ENCODE assay signal across 1 mouse cellular context in genomic region chr19:61244721-61245436, GRCm38 (mm10).
TF ChIP-seq lines count a peak whose summit lies in the region.

No protein-coding gene starts in this region.

TF ChIP-seq in MEL, 35 proteins besides CTCF, POLR2A, EP300 and RAD21 (continued from another document):
- 0 out of 2 replicates have a peak, but pooled peaks have one; percentile 5 for TF ChIP-seq NRF1 (IDR thresholded peaks at IDR 0.05; ENCODE audit: insufficient read depth, low read depth, low read length, poor library complexity, severe bottlenecking)
- peak; percentile 81 for TF ChIP-seq SIN3A (IDR thresholded peaks at IDR 0.05; ENCODE audit: low read length)
- peak; percentile 81 for TF ChIP-seq MYB (IDR thresholded peaks at IDR 0.05; ENCODE audit: low read depth, low read length)
- TF ChIP-seq NELFE (IDR thresholded peaks at IDR 0.05; ENCODE audit: low read depth, low read length): peak; percentile 78
- no peak; the same call in 1 of the 2 replicates for TF ChIP-seq POLR2AphosphoS2 (IDR thresholded peaks at IDR 0.05; ENCODE audit: low read length)
- TF ChIP-seq MAZ (IDR thresholded peaks at IDR 0.05; ENCODE audit: low read depth, low read length): peak; percentile 87; the same call in 1 of the 2 replicates
- TF ChIP-seq ZC3H11A (IDR thresholded peaks at IDR 0.05; ENCODE audit: low read depth, low read length): no peak; the same call in 1 of the 2 replicates
- peak; percentile 88 for TF ChIP-seq GATA1 (IDR thresholded peaks at IDR 0.05; ENCODE audit: low read depth, low read length)
- TF ChIP-seq POLR2AphosphoS5 (IDR thresholded peaks at IDR 0.05; ENCODE audit: borderline replicate concordance, low read depth, low read length): no peak; the same call in 1 of the 2 replicates
- TF ChIP-seq MEF2A (IDR thresholded peaks at IDR 0.05; ENCODE audit: extremely low read depth, insufficient replicate concordance, low read depth, low read length, poor library complexity, severe bottlenecking): no peak
- TF ChIP-seq ETS1 (IDR thresholded peaks at IDR 0.05; ENCODE audit: low read depth, low read length): peak; percentile 82
- no peak; the same call in 1 of the 2 replicates for TF ChIP-seq BHLHE40 (IDR thresholded peaks at IDR 0.05; ENCODE audit: borderline replicate concordance, low read depth, low read length)
- no peak for TF ChIP-seq E2F4 (IDR thresholded peaks at IDR 0.05; ENCODE audit: borderline replicate concordance, low read depth, low read length)
- peak; percentile 86 for TF ChIP-seq ELF1 (IDR thresholded peaks at IDR 0.05; ENCODE audit: low read depth, low read length)
- TF ChIP-seq KAT2A (conservative IDR thresholded peaks at IDR 0.05; ENCODE audit: low read depth, low read length): no peak
- peak; percentile 78 for TF ChIP-seq TCF12 (IDR thresholded peaks at IDR 0.05; ENCODE audit: low read depth, low read length)
- no peak for TF ChIP-seq ZMIZ1 (IDR thresholded peaks at IDR 0.05; ENCODE audit: low read depth, low read length)
- no peak for TF ChIP-seq ZKSCAN1 (IDR thresholded peaks at IDR 0.05; ENCODE audit: low read depth, low read length)
- no peak for TF ChIP-seq CHD1 (IDR thresholded peaks at IDR 0.05; ENCODE audit: low read depth, low read length)
- TF ChIP-seq TAL1 (IDR thresholded peaks at IDR 0.05; ENCODE audit: low read length): peak; percentile 60
- TF ChIP-seq SMC3 (IDR thresholded peaks at IDR 0.05; ENCODE audit: low read depth, low read length): no peak
- peak; percentile 78 for TF ChIP-seq RCOR1 (IDR thresholded peaks at IDR 0.05; ENCODE audit: low read depth, low read length)
- 0 out of 2 replicates have a peak, but pooled peaks have one; percentile 28 for TF ChIP-seq UBTF (IDR thresholded peaks at IDR 0.05; ENCODE audit: borderline replicate concordance, insufficient read depth, low read depth, low read length)
- peak; percentile 60 for TF ChIP-seq HCFC1 (IDR thresholded peaks at IDR 0.05; ENCODE audit: low read depth, low read length)
- TF ChIP-seq JUND (IDR thresholded peaks at IDR 0.05; ENCODE audit: low read depth, low read length): peak; percentile 89
- TF ChIP-seq GABPA (IDR thresholded peaks at IDR 0.05; ENCODE audit: low read depth, low read length): no peak
- peak; percentile 62 for TF ChIP-seq MXI1 (IDR thresholded peaks at IDR 0.05; ENCODE audit: low read depth, low read length)
- no peak for TF ChIP-seq ZNF384 (IDR thresholded peaks at IDR 0.05; ENCODE audit: low read depth, low read length)
- TF ChIP-seq MAX (IDR thresholded peaks at IDR 0.05; ENCODE audit: low read length): peak; percentile 58; the same call in 1 of the 2 replicates
- TF ChIP-seq MYC (IDR thresholded peaks at IDR 0.05; ENCODE audit: low read depth, low read length): peak; percentile 91
- no peak for TF ChIP-seq USF1 (IDR thresholded peaks at IDR 0.05; ENCODE audit: low read depth, low read length)
